Mouse (Mus musculus): ENCODE measurements around the gene Glce.

The Glce gene

DNA sequence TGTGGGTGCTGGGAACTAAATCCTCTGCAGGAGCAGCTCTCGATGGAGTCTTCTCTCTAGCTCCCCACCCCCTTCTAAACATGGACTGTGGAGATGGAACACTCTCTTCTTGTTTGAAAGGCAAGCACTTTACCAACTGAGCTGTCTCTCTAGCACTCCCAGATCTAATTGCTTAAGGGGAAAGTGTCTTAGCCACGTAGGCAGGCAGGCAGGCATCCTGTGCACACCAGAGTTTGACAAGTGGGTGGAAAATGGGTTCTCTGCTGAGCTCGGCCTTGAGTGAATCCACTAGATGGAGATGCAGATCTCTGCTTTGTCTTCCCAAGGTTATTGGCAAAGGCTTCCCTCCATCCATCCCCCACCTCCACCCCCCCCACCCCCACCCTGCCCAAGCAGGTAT lies 94.4 kb downstream of the Glce start:
- DNase-seq (ENCODE audit: low spot score in 2 of 2): no peak

DNA sequence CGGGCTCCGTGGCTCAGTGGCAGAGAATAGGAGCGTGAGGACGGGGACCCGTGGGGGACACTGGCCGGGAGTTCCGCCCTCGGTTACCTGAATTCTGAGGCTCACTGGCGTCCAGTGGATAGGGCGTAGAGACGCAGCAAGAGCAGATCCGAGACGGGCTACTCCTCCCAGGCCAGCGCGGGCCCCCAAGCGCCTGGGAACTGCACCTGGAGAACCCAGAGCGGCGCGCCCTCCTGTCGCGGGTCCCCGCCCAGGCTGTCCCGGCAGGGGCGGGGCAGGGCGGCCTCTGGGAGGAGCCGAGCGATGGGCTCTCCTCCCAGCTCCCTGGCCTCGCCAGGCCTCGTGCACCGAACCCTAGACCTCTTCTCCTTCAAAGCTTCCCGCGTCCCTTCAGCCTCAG lies 95.9 kb downstream of the Glce start, which contains the start of gene Paqr5:
Paqr5 (minus strand) TSS at position 257 of the 400 bp plus-strand sequence.
- peak; percentile 58 to 64 for DNase-seq (ENCODE audit: low spot score in 2 of 2)

GRCm38 (mm10) chr9:62025056-62025455 lies 97.4 kb downstream of the Glce start:
- no peak for DNase-seq (ENCODE audit: low spot score in 2 of 2)

DNA sequence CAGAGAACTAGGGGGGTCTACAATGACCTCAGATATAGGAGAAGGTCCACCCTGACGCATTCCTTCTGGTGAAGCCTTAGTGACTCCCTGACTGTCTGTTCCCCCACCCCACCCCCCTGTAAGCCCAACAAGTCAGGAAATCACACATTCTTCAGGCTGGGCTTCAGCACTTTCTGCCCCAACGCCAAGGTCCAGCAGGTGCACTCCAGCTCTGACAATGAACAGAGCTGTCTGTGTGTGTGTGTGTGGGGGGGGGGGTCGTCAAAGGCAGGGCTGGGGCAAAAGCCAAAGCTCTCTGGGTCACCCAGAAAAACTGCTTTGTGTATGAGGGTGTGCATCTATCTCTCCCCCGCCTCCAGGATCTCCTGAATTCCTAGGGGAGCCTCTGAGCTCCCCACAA lies 98.6 kb downstream of the Glce start:
- no peak for DNase-seq (ENCODE audit: low spot score in 2 of 2)

DNA sequence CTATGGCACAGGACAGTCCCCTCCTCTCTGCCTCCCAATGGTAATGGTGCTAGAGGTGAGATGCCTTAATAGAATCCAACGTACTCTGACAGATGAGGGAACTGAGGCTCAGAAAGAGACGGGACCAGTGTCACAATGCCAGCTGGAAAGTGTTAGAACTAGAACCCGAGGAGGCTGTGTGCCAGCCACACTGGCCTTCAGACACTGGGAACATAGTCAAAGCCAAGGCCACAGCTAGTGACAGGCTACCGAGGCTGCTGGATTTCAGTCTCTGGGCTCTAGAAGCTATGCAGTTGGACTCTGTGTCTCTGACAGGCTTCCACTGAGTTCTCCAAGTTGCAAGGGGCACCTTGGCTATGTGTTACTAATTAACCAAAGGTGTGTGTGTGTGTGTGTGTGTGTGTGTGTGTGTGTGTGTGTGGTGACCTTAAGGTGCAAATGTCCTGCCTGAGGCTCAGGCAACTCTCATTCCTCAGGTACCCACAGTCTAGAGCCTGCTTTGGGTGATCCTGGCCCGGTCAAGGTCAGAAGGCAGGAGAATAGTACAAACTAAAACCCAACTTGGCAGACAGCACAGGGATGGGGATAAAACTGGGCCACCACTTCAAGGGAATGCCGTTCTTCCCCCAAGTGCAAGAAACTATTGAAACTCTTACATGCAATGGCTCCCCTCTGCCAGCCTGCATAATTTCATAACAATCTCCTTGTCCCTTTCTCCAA lies 99.3 kb downstream of the Glce start:
- no peak for DNase-seq (ENCODE audit: low spot score in 2 of 2)

GRCm38 (mm10) chr9:62021583-62022120 lies 100.8 kb downstream of the Glce start:
- no peak for DNase-seq (ENCODE audit: low spot score in 2 of 2)

- no peak for DNase-seq (ENCODE audit: low spot score in 2 of 2)
Measured at GRCm38 (mm10) chr9:62020259-62020658, 102.2 kb downstream of the Glce start.

DNA sequence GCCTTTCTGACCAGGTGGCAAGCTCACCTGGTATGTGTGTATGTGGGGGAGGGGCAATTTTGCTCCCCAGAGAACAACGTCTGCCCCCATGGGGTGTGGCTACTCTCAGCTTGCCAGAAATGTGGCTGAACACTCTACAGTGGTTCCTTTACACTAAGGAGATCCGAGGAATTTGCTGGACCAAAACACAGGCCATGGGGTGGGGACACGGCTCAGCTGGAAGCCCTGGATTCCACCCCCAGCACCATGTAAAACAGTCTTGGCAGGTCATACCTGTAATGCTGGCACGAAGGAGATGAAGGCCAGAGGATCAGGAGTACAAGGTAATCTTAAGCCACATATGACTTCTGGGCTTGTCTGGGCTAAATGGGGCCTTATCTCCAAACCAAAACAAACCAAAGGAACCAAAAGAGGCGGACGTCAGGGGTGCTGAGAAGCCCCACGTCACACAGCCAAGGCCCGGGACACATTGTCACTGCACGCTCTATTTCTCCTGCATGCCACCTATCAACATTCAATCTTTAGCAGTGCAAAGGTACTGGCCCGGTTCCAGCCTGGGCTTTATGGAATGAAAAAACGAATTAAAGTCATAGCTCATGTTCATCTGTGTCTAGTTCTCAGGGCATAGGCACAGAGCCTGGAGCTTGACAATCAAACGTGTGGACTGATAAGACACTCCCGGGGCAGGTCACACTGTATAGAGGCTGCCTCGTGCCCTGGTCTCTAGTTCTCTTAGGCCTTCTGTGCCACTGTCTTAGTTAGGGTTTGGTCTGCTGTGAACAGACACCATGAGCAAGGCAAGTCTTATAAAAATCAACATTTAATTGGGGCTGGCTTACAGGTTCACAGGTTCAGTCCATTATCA lies 104.0 kb downstream of the Glce start:
- peak in 1 of 2 experiments; percentile 32 for DNase-seq (ENCODE audit: low spot score in 2 of 2)

DNA sequence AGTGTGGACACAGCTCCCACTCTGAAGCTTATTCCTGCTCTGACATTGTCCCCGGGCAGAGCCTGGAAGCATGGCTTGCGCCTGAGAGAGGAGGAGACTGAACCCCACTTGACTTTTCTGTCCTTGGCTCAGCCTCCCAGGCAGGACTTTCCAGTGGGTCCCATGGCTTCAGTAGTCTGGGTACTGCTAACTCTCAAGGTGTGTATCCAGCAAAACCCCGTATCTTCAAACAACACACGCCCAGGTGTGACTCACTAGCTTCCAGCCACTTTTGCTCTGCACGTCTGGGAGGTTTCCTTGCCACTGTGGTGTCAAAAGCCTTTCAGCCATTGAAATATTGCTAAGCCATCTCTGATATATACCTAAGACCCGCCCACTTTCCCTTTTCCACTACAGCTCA lies 105.1 kb downstream of the Glce start:
- DNase-seq (ENCODE audit: low spot score in 2 of 2): no peak

- no peak for DNase-seq (ENCODE audit: low spot score in 2 of 2)
Measured at GRCm38 (mm10) chr9:62015504-62015903, 107.0 kb downstream of the Glce start.

- DNase-seq (ENCODE audit: low spot score in 2 of 2): no peak
Measured at GRCm38 (mm10) chr9:62013316-62014097, 108.9 kb downstream of the Glce start.

GRCm38 (mm10) chr9:62008360-62008759 lies 114.1 kb downstream of the Glce start:
- DNase-seq (ENCODE audit: low spot score in 2 of 2): no peak
